Mouse (Mus musculus): Measurements from ENCODE around the gene Alox12e. TPM values are rescaled to one million over a fixed set of nuclear protein-coding genes. Genes with fewer than 3 reads are reported as not detected.

The Alox12e gene
- polyA plus RNA-seq (2012; fragmentation: generic; extraction: Trizol): under 1 TPM; 0.07 to 0.08 TPM

DNA sequence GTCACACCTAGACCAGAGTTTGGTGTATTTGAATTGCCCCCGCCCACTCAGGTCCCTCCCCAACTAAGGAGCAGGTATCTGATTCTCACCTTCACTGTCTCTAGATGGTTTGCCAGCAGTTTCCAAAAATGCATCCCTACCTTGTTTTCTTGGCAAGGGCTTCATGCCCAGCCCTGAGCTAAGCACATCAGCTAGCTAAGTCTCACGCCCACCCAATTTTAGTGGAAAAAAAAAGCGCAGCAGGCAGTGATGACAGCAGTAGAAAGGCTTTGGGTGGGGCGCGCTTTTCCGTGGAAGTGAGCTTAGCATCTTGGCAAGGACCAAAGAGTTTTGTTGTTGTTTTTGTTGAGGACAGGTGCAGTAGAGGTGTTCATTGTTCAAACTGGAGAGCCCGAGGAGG, at the start of gene Alox12e:
TSS of gene Alox12e (minus strand) at position 101 of the 400 bp plus-strand sequence.

DNA sequence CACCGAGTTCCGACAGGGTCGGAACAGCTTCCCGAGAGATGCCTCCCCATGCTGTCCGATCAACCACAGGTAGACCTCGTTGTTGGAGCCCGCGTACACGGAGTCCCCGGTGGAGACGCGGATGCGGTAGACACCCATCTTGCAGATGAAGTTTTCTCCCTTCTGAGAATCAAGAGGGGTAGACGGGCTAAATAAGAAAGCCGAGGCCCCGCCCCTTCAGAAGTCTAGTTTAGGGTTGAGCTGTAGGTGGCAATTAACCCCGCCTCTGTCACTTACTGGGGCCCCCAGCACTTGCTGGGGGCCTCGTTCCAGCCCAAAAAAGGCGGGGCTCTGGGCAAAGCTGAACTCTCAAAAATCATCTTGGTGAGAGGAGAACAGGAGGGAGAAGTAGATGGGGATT, 29.4 kb upstream of the Alox12e start, which contains the start of gene Alox15:
TSS of gene Alox15 (minus strand) at position 164 of the 400 bp plus-strand sequence.

Other genes starting within 250 kb of the Alox12e start
- under 1 TPM; 0.04 to 0.12 TPM for gene Asgr2, start 230.0 kb downstream of the Alox12e start, polyA plus RNA-seq (2012; fragmentation: generic; extraction: Trizol)
- gene Mgl2, start 192.3 kb downstream of the Alox12e start, polyA plus RNA-seq (2012; fragmentation: generic; extraction: Trizol): under 1 TPM in 1 of 2 experiments, not detected in 1; 0.01 TPM
- under 1 TPM; 0.24 to 0.35 TPM for gene Clec10a, start 166.4 kb downstream of the Alox12e start, polyA plus RNA-seq (2012; fragmentation: generic; extraction: Trizol)
- gene Slc16a11, start 109.9 kb downstream of the Alox12e start, polyA plus RNA-seq (2012; fragmentation: generic; extraction: Trizol): under 1 TPM; 0.05 to 0.54 TPM
- 1 to 10 TPM in 1 of 2 experiments, under 1 TPM in 1; 0.08 to 2.6 TPM for gene Slc16a13, start 101.6 kb downstream of the Alox12e start, polyA plus RNA-seq (2012; fragmentation: generic; extraction: Trizol)
- gene Bcl6b, start 92.8 kb downstream of the Alox12e start, polyA plus RNA-seq (2012; fragmentation: generic; extraction: Trizol): under 1 TPM; 0.01 to 0.08 TPM
- 100 to 1,000 TPM; 168 to 216 TPM for gene 0610010K14Rik, start 84.7 kb downstream of the Alox12e start, polyA plus RNA-seq (2012; fragmentation: generic; extraction: Trizol)
- 10 to 100 TPM; 16.5 to 24.7 TPM for gene Gm21988, start 82.8 kb downstream of the Alox12e start, polyA plus RNA-seq (2012; fragmentation: generic; extraction: Trizol)
- 100 to 1,000 TPM; 342 to 713 TPM for gene Rnasek, start 82.8 kb downstream of the Alox12e start, polyA plus RNA-seq (2012; fragmentation: generic; extraction: Trizol)
- gene Alox12, start 67.3 kb downstream of the Alox12e start, polyA plus RNA-seq (2012; fragmentation: generic; extraction: Trizol): under 1 TPM; 0.04 to 0.07 TPM
- gene Alox15, start 29.4 kb upstream of the Alox12e start, polyA plus RNA-seq (2012; fragmentation: generic; extraction: Trizol): not detected
- 10 to 100 TPM; 31.0 to 47.5 TPM for gene Pelp1, start 87.4 kb upstream of the Alox12e start, polyA plus RNA-seq (2012; fragmentation: generic; extraction: Trizol)
- 10 to 100 TPM; 24.4 to 35.9 TPM for gene Arrb2, start 110.0 kb upstream of the Alox12e start, polyA plus RNA-seq (2012; fragmentation: generic; extraction: Trizol)
- gene Med11, start 129.3 kb upstream of the Alox12e start, polyA plus RNA-seq (2012; fragmentation: generic; extraction: Trizol): 10 to 100 TPM; 60.7 to 61.7 TPM
- under 1 TPM; 0.05 to 0.08 TPM for gene Zmynd15, start 136.8 kb upstream of the Alox12e start, polyA plus RNA-seq (2012; fragmentation: generic; extraction: Trizol)
- under 1 TPM; 0.04 to 0.19 TPM for gene Cxcl16, start 137.4 kb upstream of the Alox12e start, polyA plus RNA-seq (2012; fragmentation: generic; extraction: Trizol)
- not detected for gene Tm4sf5, start 182.6 kb upstream of the Alox12e start, polyA plus RNA-seq (2012; fragmentation: generic; extraction: Trizol)
- not detected for gene Vmo1, start 192.0 kb upstream of the Alox12e start, polyA plus RNA-seq (2012; fragmentation: generic; extraction: Trizol)
- not detected for gene Gltpd2, start 196.6 kb upstream of the Alox12e start, polyA plus RNA-seq (2012; fragmentation: generic; extraction: Trizol)
- 1,000 to 10,000 TPM in 1 of 2 experiments, 100 to 1,000 TPM in 1; 562 to 1,060 TPM for gene Psmb6, start 202.7 kb upstream of the Alox12e start, polyA plus RNA-seq (2012; fragmentation: generic; extraction: Trizol)
- not detected for gene Gm40193, start 210.3 kb upstream of the Alox12e start, polyA plus RNA-seq (2012; fragmentation: generic; extraction: Trizol)
- gene Pld2, start 217.4 kb upstream of the Alox12e start, polyA plus RNA-seq (2012; fragmentation: generic; extraction: Trizol): 10 to 100 TPM in 1 of 2 experiments, 1 to 10 TPM in 1; 7.9 to 23.3 TPM
- gene Mink1, start 240.3 kb upstream of the Alox12e start, polyA plus RNA-seq (2012; fragmentation: generic; extraction: Trizol): 10 to 100 TPM; 12.7 to 36.0 TPM

Measured in C3H10T1/2 (cell line).